Mouse (Mus musculus) myocyte (in vitro differentiated cells): ENCODE data around the gene Actl6b. TPM values are rescaled to one million over a fixed set of nuclear protein-coding genes. Genes with fewer than 3 reads are reported as not detected.
A peak's percentile ranks its signal among the peaks of the same experiment; 100 is the strongest.

ENCODE experiments used
- H3K27me3 ChIP-seq: one replicate; pipeline ENCODE4 v1.6.1; 2011; ENCODE audit not compliant: control insufficient read depth, insufficient read depth, insufficient read length
- H3K36me3 ChIP-seq: one replicate; pipeline ENCODE4 v1.6.1; 2011; ENCODE audit not compliant: control insufficient read depth, insufficient read depth
- H3K4me2 ChIP-seq: one replicate; pipeline ENCODE4 v1.6.1; 2011; ENCODE audit warnings: low read depth, control low read depth
- H3K4me3 ChIP-seq: one replicate; pipeline ENCODE4 v1.5.1; 2011; ENCODE audit warnings: mild to moderate bottlenecking, control low read depth, moderate library complexity
- H3K79me2 ChIP-seq: one replicate; pipeline ENCODE4 v1.6.1; 2011; ENCODE audit not compliant: control insufficient read depth, insufficient read depth
- H3ac ChIP-seq: one replicate; pipeline ENCODE4 v1.6.1; 2011; ENCODE audit not compliant: control insufficient read depth, insufficient read length
- CEBPB ChIP-seq: IDR thresholded peaks from 2 replicates; pipeline ENCODE4 v1.6.1; 2011; ENCODE audit warnings: mild to moderate bottlenecking, moderate library complexity; ENCODE audit not compliant: poor library complexity, insufficient read depth, severe bottlenecking
- E2F4 ChIP-seq: IDR thresholded peaks from one replicate; pipeline ENCODE4 v1.6.1; 2011; ENCODE audit warnings: mild to moderate bottlenecking, control low read depth, moderate library complexity; ENCODE audit not compliant: insufficient read depth
- MAX ChIP-seq: IDR thresholded peaks from one replicate; pipeline ENCODE4 v1.6.1; 2011; ENCODE audit warnings: low read depth, mild to moderate bottlenecking, control low read depth
- MYOD1 ChIP-seq, 3 experiments: IDR thresholded peaks; one replicate each; pipeline ENCODE4 v1.6.1; 2011; ENCODE audit warnings: control low read depth in 2 of 3, low read depth in 2 of 3, mild to moderate bottlenecking in 2 of 3, moderate library complexity in 1 of 3; ENCODE audit not compliant: insufficient read length in 2 of 3, control insufficient read depth in 1 of 3
- MYOG ChIP-seq, 3 experiments: IDR thresholded peaks; one replicate each; pipeline ENCODE4 v1.6.1; 2011; ENCODE audit warnings: control low read depth in 2 of 3, low read depth in 2 of 3, mild to moderate bottlenecking in 2 of 3; ENCODE audit not compliant: insufficient read length in 2 of 3, control insufficient read depth in 1 of 3, insufficient read depth in 1 of 3
- POLR2A ChIP-seq: IDR thresholded peaks from one replicate; pipeline ENCODE4 v1.6.1; 2011; ENCODE audit warnings: low read depth, mild to moderate bottlenecking, control low read depth, moderate library complexity; ENCODE audit not compliant: insufficient read length
- POLR2AphosphoS2 ChIP-seq: IDR thresholded peaks from one replicate; pipeline ENCODE4 v1.6.1; 2011; ENCODE audit warnings: low read depth, control low read depth; ENCODE audit not compliant: insufficient read length
- REST ChIP-seq: IDR thresholded peaks from one replicate; pipeline ENCODE4 v1.6.1; 2011; ENCODE audit warnings: mild to moderate bottlenecking, control low read depth, moderate library complexity; ENCODE audit not compliant: insufficient read depth, insufficient read length
- SRF ChIP-seq: IDR thresholded peaks from one replicate; pipeline ENCODE4 v1.6.1; 2011; ENCODE audit warnings: low read depth; ENCODE audit not compliant: control insufficient read depth, insufficient read length
- TCF12 ChIP-seq: IDR thresholded peaks from one replicate; pipeline ENCODE4 v1.6.1; 2011; ENCODE audit warnings: mild to moderate bottlenecking, control low read depth; ENCODE audit not compliant: poor library complexity, insufficient read depth, severe bottlenecking
- TCF3 ChIP-seq: IDR thresholded peaks from one replicate; pipeline ENCODE4 v1.6.1; 2011; ENCODE audit warnings: low read depth, control low read depth; ENCODE audit not compliant: insufficient read length
- USF1 ChIP-seq: IDR thresholded peaks from one replicate; pipeline ENCODE4 v1.6.1; 2011; ENCODE audit warnings: low read depth, mild to moderate bottlenecking, control low read depth, moderate library complexity
- polyA plus RNA-seq: library from polyadenylated mRNA; unstranded; fragments of >200 nt; fragmentation: generic; extraction: Trizol; gene quantifications from one replicate; pipeline ENCODE4 v1.2.1, GENCODE M21; 2012; ENCODE audit warnings: missing spikeins

The Actl6b gene
- polyA plus RNA-seq, 1 experiment: not detected

- peaks cover 34% of the 10 kb centered on the region for H3K79me2 ChIP-seq
- TF ChIP-seq TCF12 (no peak), MAX (no peak), E2F4 (no peak)
These were observed 22.5 kb upstream of the Actl6b start for GRCm38 (mm10) chr5:137530588-137531413.

GRCm38 (mm10) chr5:137531414-137532130 lies 21.7 kb upstream of the Actl6b start:
- Histone ChIP-seq H3K36me3 (no peaks in the 10 kb centered on the region), H3K27me3 (no peaks in the 10 kb centered on the region), H3ac (peak overlapping the region; percentile 15), H3K4me3 (peak overlapping the region; percentile 100), H3K79me2 (peaks cover 34% of the 10 kb centered on the region), H3K4me2 (peak overlapping the region; percentile 88)
- TF ChIP-seq CEBPB (no peak), TCF12 (no peak), TCF3 (no peak), REST (no peak), USF1 (no peak), SRF (no peak), MYOD1 (IDR thresholded peaks at IDR 0.05; ENCODE audit: control insufficient read depth in 1 of 3, insufficient read length in 2 of 3, low read depth in 2 of 3) (no peak), POLR2A (peak; percentile 26), E2F4 (no peak), MAX (no peak), MYOG (IDR thresholded peaks at IDR 0.05; ENCODE audit: control insufficient read depth in 1 of 3, insufficient read depth in 1 of 3, insufficient read length in 2 of 3, low read depth in 2 of 3) (peak in 1 of 3 experiments; percentile 20), POLR2AphosphoS2 (no peak)

More at GRCm38 (mm10) chr5:137530588-137531413, 22.5 kb upstream of the Actl6b start:
- H3ac ChIP-seq: peak overlapping the region; percentile 15
- no peaks in the 10 kb centered on the region for H3K36me3 ChIP-seq
- H3K4me2 ChIP-seq: peak overlapping the region; percentile 88
- H3K4me3 ChIP-seq: peak overlapping the region; percentile 100
- H3K27me3 ChIP-seq: no peaks in the 10 kb centered on the region

GRCm38 (mm10) chr5:137532131-137532807 lies 21.0 kb upstream of the Actl6b start:
- Histone ChIP-seq H3K79me2 (peaks cover 34% of the 10 kb centered on the region), H3K4me2 (peak overlapping the region; percentile 88), H3K36me3 (no peaks in the 10 kb centered on the region), H3K4me3 (peak overlapping the region; percentile 100), H3K27me3 (no peaks in the 10 kb centered on the region), H3ac (peak overlapping the region; percentile 15)
- TF ChIP-seq MYOG (IDR thresholded peaks at IDR 0.05; ENCODE audit: control insufficient read depth in 1 of 3, insufficient read depth in 1 of 3, insufficient read length in 2 of 3, low read depth in 2 of 3) (no peak), SRF (no peak), REST (no peak), USF1 (no peak), TCF12 (no peak), MAX (no peak), CEBPB (no peak), POLR2AphosphoS2 (no peak), MYOD1 (IDR thresholded peaks at IDR 0.05; ENCODE audit: control insufficient read depth in 1 of 3, insufficient read length in 2 of 3, low read depth in 2 of 3) (no peak), POLR2A (no peak), E2F4 (no peak), TCF3 (no peak)

- no peaks in the 10 kb centered on the region for H3K27me3 ChIP-seq
- H3K4me3 ChIP-seq: peak overlapping the region; percentile 100
- H3K79me2 ChIP-seq: peaks cover 34% of the 10 kb centered on the region
- peak overlapping the region; percentile 88 for H3K4me2 ChIP-seq
- peak overlapping the region; percentile 15 for H3ac ChIP-seq
- TF ChIP-seq E2F4: no peak
- TF ChIP-seq SRF: no peak
- TF ChIP-seq MYOG (IDR thresholded peaks at IDR 0.05; ENCODE audit: control insufficient read depth in 1 of 3, insufficient read depth in 1 of 3, insufficient read length in 2 of 3, low read depth in 2 of 3): no peak
- no peak for TF ChIP-seq TCF12
- no peak for TF ChIP-seq MYOD1 (IDR thresholded peaks at IDR 0.05; ENCODE audit: control insufficient read depth in 1 of 3, insufficient read length in 2 of 3, low read depth in 2 of 3)
- no peak for TF ChIP-seq USF1
- no peak for TF ChIP-seq MAX
- TF ChIP-seq POLR2A: no peak
- no peak for TF ChIP-seq CEBPB
- no peaks in the 10 kb centered on the region for H3K36me3 ChIP-seq
These were observed 20.6 kb upstream of the Actl6b start for GRCm38 (mm10) chr5:137532808-137533116.
